Mouse (Mus musculus): Measurements from ENCODE around the gene Abcg8. TPM values are rescaled to one million over a fixed set of nuclear protein-coding genes. Genes with fewer than 3 reads are reported as not detected.

The Abcg8 gene
- polyA plus RNA-seq, 1 experiment from 2014 or later, result 0.09 TPM

DNA sequence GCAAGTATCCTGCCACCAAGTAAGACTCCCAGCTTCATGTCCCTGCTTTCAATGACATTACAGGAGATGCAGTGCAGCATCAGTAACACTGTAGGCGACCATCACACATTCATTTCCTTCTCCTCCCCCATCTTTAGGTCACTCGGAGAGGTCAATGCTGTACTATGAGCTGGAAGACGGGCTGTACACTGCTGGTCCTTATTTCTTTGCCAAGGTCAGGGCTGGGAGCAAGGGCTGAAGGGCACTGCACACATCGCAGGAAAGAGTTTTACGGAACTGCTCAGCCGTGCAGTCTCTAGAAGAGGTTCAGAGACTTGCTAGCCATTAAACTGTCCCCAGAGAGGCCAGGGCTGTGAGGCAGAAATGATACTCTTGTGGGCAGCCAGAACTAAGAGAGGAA is 20.4 kb downstream of the Abcg8 start:
- no peak for ATAC-seq (ENCODE audit: insufficient number of reproducible peaks, low FRiP score, low TSS enrichment, low read depth)
- no peaks in the 10 kb centered on the region for H3K36me3 ChIP-seq (ENCODE audit: control insufficient read depth, insufficient read depth, low read length)
- WGBS, result 67% methylated on average over 6 of the region's 6 CpGs

DNA sequence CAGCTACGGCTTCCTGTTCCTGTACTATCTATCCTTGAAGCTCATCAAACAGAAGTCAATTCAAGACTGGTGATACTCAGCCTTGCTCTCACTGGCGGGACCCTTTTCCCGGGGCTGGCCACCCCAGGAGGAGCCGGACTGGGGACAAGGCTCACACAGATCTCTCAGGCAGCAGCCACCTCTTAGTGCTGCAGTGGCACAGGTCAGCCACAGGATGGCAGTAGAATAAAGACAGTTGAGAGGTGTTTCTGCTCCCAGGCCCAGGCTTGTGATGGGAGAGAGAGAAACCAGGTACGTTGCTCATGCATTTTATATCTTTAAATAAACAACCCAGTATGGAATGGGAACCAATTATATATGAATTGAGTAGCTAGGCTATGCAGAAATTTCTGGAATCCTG is 22.6 kb downstream of the Abcg8 start:
- WGBS, result 26% methylated on average over 5 of the region's 5 CpGs
- Histone ChIP-seq H3K4me2 (ENCODE audit: low read depth, severe bottlenecking) (no peak overlapping the region), H3K36me3 (ENCODE audit: control insufficient read depth, insufficient read depth, low read length) (no peaks in the 10 kb centered on the region), H3K4me1 (ENCODE audit: control insufficient read depth, insufficient read depth, low read length) (no peaks in the 10 kb centered on the region), H3K4me3 (ENCODE audit: low read depth, low read length) (no peak overlapping the region), H3K9me3 (ENCODE audit: control insufficient read depth, low read length) (no peaks in the 10 kb centered on the region), H3K27ac (replicated peaks; ENCODE audit: low read depth, low read length) (no peak overlapping the region), H3K9ac (ENCODE audit: low read length) (no peak overlapping the region), H3K27me3 (ENCODE audit: control insufficient read depth, insufficient read depth, low read length) (no peaks in the 10 kb centered on the region)
- DNase-seq (ENCODE audit: low spot score), result peak; percentile 73
- ATAC-seq (ENCODE audit: insufficient number of reproducible peaks, low FRiP score, low TSS enrichment, low read depth), result no peak

More for the DNA sequence above, 20.4 kb downstream of the Abcg8 start:
- no peaks in the 10 kb centered on the region for H3K9me3 ChIP-seq (ENCODE audit: control insufficient read depth, low read length)
- no peaks in the 10 kb centered on the region for H3K27me3 ChIP-seq (ENCODE audit: control insufficient read depth, insufficient read depth, low read length)
- DNase-seq (ENCODE audit: low spot score), result no peak
- no peak overlapping the region for H3K9ac ChIP-seq (ENCODE audit: low read length)
- H3K4me2 ChIP-seq (ENCODE audit: low read depth, severe bottlenecking), result no peak overlapping the region
- H3K27ac ChIP-seq (replicated peaks; ENCODE audit: low read depth, low read length), result no peak overlapping the region
- H3K4me3 ChIP-seq (ENCODE audit: low read depth, low read length), result no peak overlapping the region
- no peaks in the 10 kb centered on the region for H3K4me1 ChIP-seq (ENCODE audit: control insufficient read depth, insufficient read depth, low read length)

DNA sequence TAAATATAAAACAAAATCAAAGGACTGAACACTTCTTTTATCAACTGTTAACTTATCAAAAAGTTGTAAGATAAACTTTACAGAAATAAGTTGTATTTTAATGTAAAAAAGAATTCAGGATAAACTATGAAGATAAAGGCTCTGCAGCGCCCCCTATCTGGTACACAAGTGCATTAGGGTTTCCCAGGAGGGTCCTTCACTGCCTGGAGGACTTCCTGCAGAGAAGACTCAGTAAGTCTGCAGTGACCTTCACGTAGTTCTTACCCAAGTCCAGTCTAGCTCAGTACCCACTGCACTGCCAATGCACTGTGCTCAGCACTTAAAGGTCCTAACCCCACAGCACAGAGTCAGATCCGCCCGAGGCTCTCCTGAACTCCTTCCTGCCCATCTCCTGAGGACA is 31.3 kb downstream of the Abcg8 start:
- Histone ChIP-seq H3K27me3 (ENCODE audit: control insufficient read depth, insufficient read depth, low read length) (no peaks in the 10 kb centered on the region), H3K4me3 (ENCODE audit: low read depth, low read length) (no peak overlapping the region), H3K27ac (replicated peaks; ENCODE audit: low read depth, low read length) (no peak overlapping the region), H3K9ac (ENCODE audit: low read length) (no peak overlapping the region), H3K4me2 (ENCODE audit: low read depth, severe bottlenecking) (no peak overlapping the region), H3K4me1 (ENCODE audit: control insufficient read depth, insufficient read depth, low read length) (peaks cover 3% of the 10 kb centered on the region; the same call in 1 of the 2 replicates), H3K9me3 (ENCODE audit: control insufficient read depth, low read length) (no peaks in the 10 kb centered on the region), H3K36me3 (ENCODE audit: control insufficient read depth, insufficient read depth, low read length) (peaks cover 10% of the 10 kb centered on the region; the same call in 1 of the 2 replicates)
- 67% methylated on average over 4 of the region's 4 CpGs for WGBS
- peak; percentile 42 for DNase-seq (ENCODE audit: low spot score)
- ATAC-seq (ENCODE audit: insufficient number of reproducible peaks, low FRiP score, low TSS enrichment, low read depth), result no peak

DNA sequence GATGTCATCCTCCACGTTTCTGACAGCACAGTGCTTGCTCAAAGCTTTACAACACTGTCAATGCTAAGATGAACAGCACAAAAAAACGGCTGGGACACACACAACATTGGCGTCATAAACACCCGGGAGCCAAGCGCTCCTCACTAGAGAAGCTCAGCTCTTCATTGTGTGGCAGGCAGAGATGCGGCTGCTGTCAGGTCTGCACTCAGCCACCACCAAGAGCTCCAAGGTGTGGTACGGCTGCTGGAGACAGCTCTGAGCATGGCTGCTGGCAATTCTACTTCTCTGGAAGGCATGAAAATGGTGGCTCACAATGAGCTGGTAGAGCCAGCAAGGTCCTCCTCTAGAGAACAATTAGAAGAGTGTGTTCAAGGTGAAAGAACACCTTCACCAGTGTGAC is 32.7 kb downstream of the Abcg8 start:
- no peak overlapping the region for H3K27ac ChIP-seq (replicated peaks; ENCODE audit: low read depth, low read length)

DNA sequence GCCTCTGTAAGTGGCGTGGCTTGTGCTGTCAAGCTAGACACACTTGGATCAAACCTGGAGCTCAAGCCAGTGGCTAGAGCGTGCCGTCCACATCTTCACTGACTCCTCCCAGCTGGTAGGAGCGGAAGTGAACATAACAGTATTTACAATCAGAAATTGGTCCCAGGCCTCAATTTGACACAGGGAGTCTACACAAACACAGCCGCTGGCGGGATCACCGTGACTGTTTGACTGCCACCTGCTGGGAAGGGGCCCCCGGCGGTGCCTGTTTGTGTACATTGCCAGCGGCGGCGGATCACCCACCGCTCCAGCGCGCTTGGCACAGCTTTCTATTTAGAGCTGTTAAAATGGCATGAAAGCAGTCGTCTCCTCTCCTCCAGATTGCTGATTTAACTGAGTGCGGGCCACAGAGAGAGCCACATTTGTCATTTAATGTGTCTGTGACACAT is 33.3 kb downstream of the Abcg8 start:
- no peak for ATAC-seq (ENCODE audit: insufficient number of reproducible peaks, low FRiP score, low TSS enrichment, low read depth)
- Histone ChIP-seq H3K27ac (replicated peaks; ENCODE audit: low read depth, low read length) (no peak overlapping the region), H3K4me2 (ENCODE audit: low read depth, severe bottlenecking) (no peak overlapping the region), H3K36me3 (ENCODE audit: control insufficient read depth, insufficient read depth, low read length) (peaks cover 10% of the 10 kb centered on the region; the same call in 1 of the 2 replicates), H3K4me1 (ENCODE audit: control insufficient read depth, insufficient read depth, low read length) (peaks cover 3% of the 10 kb centered on the region; the same call in 1 of the 2 replicates), H3K27me3 (ENCODE audit: control insufficient read depth, insufficient read depth, low read length) (no peaks in the 10 kb centered on the region), H3K4me3 (ENCODE audit: low read depth, low read length) (no peak overlapping the region), H3K9ac (ENCODE audit: low read length) (no peak overlapping the region), H3K9me3 (ENCODE audit: control insufficient read depth, low read length) (no peaks in the 10 kb centered on the region)
- WGBS, result 72% methylated on average over 17 of the region's 17 CpGs
- no peak for DNase-seq (ENCODE audit: low spot score)

More for the DNA sequence above, 32.7 kb downstream of the Abcg8 start:
- Histone ChIP-seq H3K9me3 (ENCODE audit: control insufficient read depth, low read length) (no peaks in the 10 kb centered on the region), H3K4me1 (ENCODE audit: control insufficient read depth, insufficient read depth, low read length) (peaks cover 3% of the 10 kb centered on the region; the same call in 1 of the 2 replicates), H3K4me3 (ENCODE audit: low read depth, low read length) (no peak overlapping the region), H3K9ac (ENCODE audit: low read length) (no peak overlapping the region), H3K4me2 (ENCODE audit: low read depth, severe bottlenecking) (no peak overlapping the region), H3K27me3 (ENCODE audit: control insufficient read depth, insufficient read depth, low read length) (no peaks in the 10 kb centered on the region), H3K36me3 (ENCODE audit: control insufficient read depth, insufficient read depth, low read length) (peaks cover 10% of the 10 kb centered on the region; the same call in 1 of the 2 replicates)
- WGBS, result 87% methylated on average over 7 of the region's 7 CpGs
- DNase-seq (ENCODE audit: low spot score), result no peak
- no peak for ATAC-seq (ENCODE audit: insufficient number of reproducible peaks, low FRiP score, low TSS enrichment, low read depth)

DNA sequence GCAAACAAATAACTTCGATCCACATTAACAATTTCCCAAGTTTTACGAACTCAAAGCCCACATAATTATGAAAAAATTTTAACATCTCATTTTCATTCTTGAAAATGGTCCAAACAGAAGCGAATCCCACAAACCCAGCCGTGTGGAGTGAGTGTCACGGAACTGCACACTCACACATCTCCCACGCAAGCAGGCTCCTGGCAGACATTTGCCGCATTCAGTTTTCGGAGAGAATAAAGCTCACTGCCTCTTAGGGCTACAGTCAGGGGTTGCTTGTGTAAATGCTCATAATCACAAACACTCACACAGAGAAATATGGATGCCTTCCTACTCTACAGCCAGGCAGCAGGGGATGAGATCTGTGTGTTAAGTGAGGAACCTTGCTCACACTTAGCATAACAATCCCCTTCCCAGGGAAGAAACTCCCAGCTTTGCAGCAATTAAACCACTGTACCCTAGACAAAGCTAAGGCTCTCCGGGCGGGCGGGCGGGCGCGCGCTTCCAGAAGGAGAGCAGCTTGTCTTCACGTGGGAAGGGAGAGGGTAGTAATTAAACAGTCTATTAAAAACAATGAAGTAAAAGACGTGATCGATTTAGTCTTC is 37.6 kb downstream of the Abcg8 start:
- Histone ChIP-seq H3K4me1 (ENCODE audit: control insufficient read depth, insufficient read depth, low read length) (peaks cover 3% of the 10 kb centered on the region; the same call in 1 of the 2 replicates), H3K4me3 (ENCODE audit: low read depth, low read length) (no peak overlapping the region), H3K27me3 (ENCODE audit: control insufficient read depth, insufficient read depth, low read length) (no peaks in the 10 kb centered on the region), H3K27ac (replicated peaks; ENCODE audit: low read depth, low read length) (no peak overlapping the region), H3K9me3 (ENCODE audit: control insufficient read depth, low read length) (no peaks in the 10 kb centered on the region), H3K4me2 (ENCODE audit: low read depth, severe bottlenecking) (no peak overlapping the region), H3K9ac (ENCODE audit: low read length) (no peak overlapping the region), H3K36me3 (ENCODE audit: control insufficient read depth, insufficient read depth, low read length) (peaks cover 7% of the 10 kb centered on the region; the same call in 1 of the 2 replicates)
- ATAC-seq (ENCODE audit: insufficient number of reproducible peaks, low FRiP score, low TSS enrichment, low read depth) (no peak), DNase-seq (ENCODE audit: low spot score) (no peak)
- WGBS, result 93% methylated on average over 18 of the region's 18 CpGs

DNA sequence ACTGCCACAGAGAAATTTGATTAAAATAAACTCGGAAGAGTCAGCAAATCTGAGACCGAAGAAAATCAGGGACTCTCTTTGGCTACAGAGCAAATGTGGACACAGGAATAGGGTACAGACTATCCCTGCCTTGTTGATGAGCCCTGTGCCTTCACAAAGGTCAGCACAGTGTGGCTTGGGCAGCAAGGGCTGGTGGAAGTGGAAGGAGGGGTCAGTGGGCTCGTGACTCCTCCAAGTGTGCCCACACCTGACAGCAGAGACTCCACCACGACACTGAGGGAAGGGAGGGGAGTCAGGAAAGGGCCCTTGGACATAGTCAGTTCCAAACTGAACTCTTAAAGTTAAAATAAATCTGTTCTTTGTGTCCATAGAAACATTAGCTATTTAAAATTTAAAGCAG is 38.8 kb downstream of the Abcg8 start:
- peaks cover 7% of the 10 kb centered on the region; the same call in 1 of the 2 replicates for H3K36me3 ChIP-seq (ENCODE audit: control insufficient read depth, insufficient read depth, low read length)
- DNase-seq (ENCODE audit: low spot score), result no peak
- no peak overlapping the region for H3K4me2 ChIP-seq (ENCODE audit: low read depth, severe bottlenecking)
- H3K27me3 ChIP-seq (ENCODE audit: control insufficient read depth, insufficient read depth, low read length), result no peaks in the 10 kb centered on the region
- H3K4me1 ChIP-seq (ENCODE audit: control insufficient read depth, insufficient read depth, low read length), result no peaks in the 10 kb centered on the region
- H3K4me3 ChIP-seq (ENCODE audit: low read depth, low read length), result no peak overlapping the region
- no peak for ATAC-seq (ENCODE audit: insufficient number of reproducible peaks, low FRiP score, low TSS enrichment, low read depth)
- H3K9ac ChIP-seq (ENCODE audit: low read length), result no peak overlapping the region
- 78% methylated on average over 4 of the region's 4 CpGs for WGBS
- H3K9me3 ChIP-seq (ENCODE audit: control insufficient read depth, low read length), result no peaks in the 10 kb centered on the region
- no peak overlapping the region for H3K27ac ChIP-seq (replicated peaks; ENCODE audit: low read depth, low read length)

DNA sequence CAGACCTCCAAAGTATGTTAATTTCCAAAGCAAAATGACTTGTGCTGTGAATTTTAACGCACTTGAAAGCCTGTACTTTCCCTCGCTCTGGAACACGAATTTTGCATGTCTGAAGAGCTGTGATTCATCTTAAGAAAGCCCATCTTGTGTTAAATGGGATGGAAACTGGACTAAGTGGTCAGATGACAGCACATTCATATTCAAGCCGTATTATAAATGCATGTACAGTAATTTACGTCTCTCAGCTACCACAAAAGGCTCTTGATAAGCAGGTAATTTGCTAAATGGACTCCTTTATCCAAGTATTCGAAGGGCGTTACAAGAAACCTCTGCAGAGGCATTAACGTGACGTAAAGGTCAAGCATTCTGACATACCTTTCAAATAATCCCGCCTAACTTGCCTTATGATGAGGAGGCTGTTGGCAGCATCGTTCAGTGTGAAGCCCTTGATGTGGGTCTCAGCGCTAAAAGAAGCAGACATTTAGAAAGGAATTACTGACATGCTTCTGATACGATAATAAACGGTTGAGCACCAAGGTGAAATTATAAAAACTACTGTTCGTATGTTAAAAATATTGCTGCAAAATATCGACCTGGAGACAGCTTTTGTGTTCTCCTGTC is 40.3 kb downstream of the Abcg8 start:
- H3K36me3 ChIP-seq (ENCODE audit: control insufficient read depth, insufficient read depth, low read length), result 0 out of 2 replicates have a peak, but pooled peaks cover 4% of the 10 kb centered on the region
- no peak overlapping the region for H3K27ac ChIP-seq (replicated peaks; ENCODE audit: low read depth, low read length)
- no peak overlapping the region for H3K9ac ChIP-seq (ENCODE audit: low read length)
- 90% methylated on average over 16 of the region's 16 CpGs for WGBS
- H3K4me2 ChIP-seq (ENCODE audit: low read depth, severe bottlenecking), result no peak overlapping the region
- no peaks in the 10 kb centered on the region for H3K27me3 ChIP-seq (ENCODE audit: control insufficient read depth, insufficient read depth, low read length)
- no peaks in the 10 kb centered on the region for H3K4me1 ChIP-seq (ENCODE audit: control insufficient read depth, insufficient read depth, low read length)
- ATAC-seq (ENCODE audit: insufficient number of reproducible peaks, low FRiP score, low TSS enrichment, low read depth) (no peak), DNase-seq (ENCODE audit: low spot score) (no peak)
- H3K9me3 ChIP-seq (ENCODE audit: control insufficient read depth, low read length), result no peaks in the 10 kb centered on the region
- no peak overlapping the region for H3K4me3 ChIP-seq (ENCODE audit: low read depth, low read length)
